8 mouse cellular contexts compared by ENCODE assay signal in genomic region chr6:121210926-121211289, GRCm38 (mm10). TPM values are rescaled to one million over a fixed set of nuclear protein-coding genes. Genes with fewer than 3 reads are reported as not detected.
DNase-seq lines count a peak whose midpoint lies in the region; ATAC-seq and TF ChIP-seq lines count a peak whose summit lies in the region.

No protein-coding gene starts in this region.

- no peak for TF ChIP-seq CTCF in testis, adult 2 months (IDR thresholded peaks at IDR 0.05; ENCODE audit: control insufficient read depth, insufficient read depth, insufficient replicate concordance, low read depth, low read length)

- 0% methylated on average over 12 of the region's 12 CpGs for WGBS in liver, embryonic 12.5 days (ENCODE audit: insufficient replicate concordance)

- H3K4me3 ChIP-seq in testis, adult 2 months (ENCODE audit: control insufficient read depth, low read depth, low read length), result peak overlapping the region; percentile 67
- peak overlapping the region; percentile 47 for H3K4me3 ChIP-seq in liver, embryonic 12.5 days

- H3K9ac ChIP-seq in liver, embryonic 12.5 days, result peak overlapping the region; percentile 18; the same call in 1 of the 2 replicates

- peak; percentile 13 for ATAC-seq in frontal cortex, adult (ENCODE audit: low TSS enrichment)
- no peak for ATAC-seq in liver, embryonic 12.5 days

- peak overlapping the region; percentile 69 for H3K4me2 ChIP-seq in liver, embryonic 12.5 days

- no peaks in the 10 kb centered on the region for H3K36me3 ChIP-seq in testis, adult 2 months (ENCODE audit: control insufficient read depth, insufficient read depth, low read length)
- H3K36me3 ChIP-seq in liver, embryonic 12.5 days, result no peaks in the 10 kb centered on the region

- H3K27me3 ChIP-seq in testis, adult 2 months (ENCODE audit: control insufficient read depth, insufficient read depth, low read length), result no peaks in the 10 kb centered on the region
- H3K27me3 ChIP-seq in liver, embryonic 12.5 days (replicated peaks), result peaks cover 41% of the 10 kb centered on the region

- H3K4me1 ChIP-seq in testis, adult 2 months (ENCODE audit: control insufficient read depth, insufficient read depth, low read length), result peaks cover 2% of the 10 kb centered on the region
- H3K4me1 ChIP-seq in liver, embryonic 12.5 days, result peaks cover 38% of the 10 kb centered on the region

- no peak for DNase-seq in frontal cortex, adult 2 months (ENCODE audit: extremely low spot score in 1 of 2, low spot score in 1 of 2)
- no peak for DNase-seq in testis, postnatal 10 days (ENCODE audit: low spot score)
- no peak for DNase-seq in c-Kit-positive CD71-positive TER-119-positive erythroid progenitor cells, embryonic 14.5 days (ENCODE audit: low spot score)
- no peak for DNase-seq in gastrocnemius, postnatal 25 days
- no peak for DNase-seq in B cell, adult 2 months

- no peak overlapping the region for H3K27ac ChIP-seq in testis, adult 2 months (ENCODE audit: control insufficient read depth, insufficient read depth, low read depth, low read length)
- no peak overlapping the region for H3K27ac ChIP-seq in liver, embryonic 12.5 days

- TF ChIP-seq POLR2A in testis, adult 2 months (IDR thresholded peaks at IDR 0.05; ENCODE audit: control insufficient read depth, low read depth, low read length), result no peak

- H3K9me3 ChIP-seq in liver, embryonic 12.5 days (replicated peaks), result no peaks in the 10 kb centered on the region

RNA-seq across cellular contexts. Expression of gene Tuba8, which starts 0.4 kb away (rescaled TPM):
- polyA plus RNA-seq in frontal cortex, adult 2 months (2012; rRNA removed), result 15.4 and 21.0 TPM in 2 replicates
- 127 and 160 TPM in 2 replicates for polyA plus RNA-seq in testis, adult 2 months (2012; rRNA removed)
- 7.2 and 8.4 TPM in 2 replicates for polyA plus RNA-seq in liver, embryonic 12.5 days (2016; fragmentation: Nextera tagmentation; extraction: Ambion mirVana)
- total RNA-seq in gastrocnemius, postnatal 25 days (2021), result 100 to 1,000 TPM; 179 to 215 TPM

RNA-seq across cellular contexts. Expression of gene Pex26, which starts 27.4 kb away (rescaled TPM):
- 13.7 and 14.0 TPM in 2 replicates for polyA plus RNA-seq in frontal cortex, adult 2 months (2012; rRNA removed)
- polyA plus RNA-seq in testis, adult 2 months (2012; rRNA removed), result 6.4 and 8.7 TPM in 2 replicates
- 5.3 and 5.5 TPM in 2 replicates for polyA plus RNA-seq in liver, embryonic 12.5 days (2016; fragmentation: Nextera tagmentation; extraction: Ambion mirVana)
- total RNA-seq in gastrocnemius, postnatal 25 days (2021), result 1 to 10 TPM; 2.8 TPM

RNA-seq across cellular contexts. Expression of gene Usp18, which starts 34.8 kb away (rescaled TPM):
- 2.7 and 3.4 TPM in 2 replicates for polyA plus RNA-seq in frontal cortex, adult 2 months (2012; rRNA removed)
- 0.49 and 0.69 TPM in 2 replicates for polyA plus RNA-seq in testis, adult 2 months (2012; rRNA removed)
- polyA plus RNA-seq in liver, embryonic 12.5 days (2016; fragmentation: Nextera tagmentation; extraction: Ambion mirVana), result 5.0 and 5.9 TPM in 2 replicates
- total RNA-seq in gastrocnemius, postnatal 25 days (2021), result under 1 TPM; 0.64 to 0.70 TPM
